Mouse (Mus musculus): ENCODE measurements at regions not wholly inside any gene's neighbourhood (a gene's known extent, or its start where the extent isn't known, plus 50 kb on each side); places are given as distances from the start of the nearest gene placed in this dataset.

DNA sequence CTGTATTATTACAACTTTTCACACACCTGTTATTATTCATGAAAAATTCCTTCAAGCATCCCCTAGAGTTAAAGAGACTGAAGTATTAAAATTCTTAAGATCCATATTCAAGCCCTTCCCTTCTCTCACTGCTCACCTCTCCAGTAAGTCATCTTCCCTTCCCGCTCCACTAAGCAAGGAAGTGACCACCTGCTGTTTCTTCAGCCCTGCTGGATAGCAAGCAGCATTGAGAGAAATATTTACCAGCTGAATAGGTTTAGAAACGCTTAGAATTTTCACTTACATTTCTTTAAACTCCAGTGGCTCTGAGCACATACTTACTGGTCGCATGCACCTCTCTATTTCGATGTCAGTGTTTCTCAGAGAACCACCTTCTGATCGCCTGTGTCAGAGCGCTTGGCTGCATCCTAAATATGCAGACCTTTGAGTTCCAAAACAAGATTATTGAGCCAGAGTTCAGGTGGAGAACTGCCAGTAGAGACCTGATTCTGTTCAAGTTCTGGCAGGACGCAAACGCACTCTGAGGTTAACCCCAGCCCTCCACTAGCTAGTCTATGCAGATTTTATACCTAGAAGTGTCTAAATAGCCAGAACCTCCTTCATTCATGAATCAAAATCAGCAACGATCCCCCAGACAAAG, 314.9 kb downstream of the Mllt3 start:
- no peak overlapping the region for H3K4me3 ChIP-seq (ENCODE audit: low read depth, low read length)
- DNase-seq (ENCODE audit: low spot score) (no peak), ATAC-seq (ENCODE audit: insufficient read depth, low read depth) (no peak)
- H3K4me1 ChIP-seq (ENCODE audit: control insufficient read depth, insufficient read depth): no peaks in the 10 kb centered on the region
- no peaks in the 10 kb centered on the region for H3K9me3 ChIP-seq (replicated peaks; ENCODE audit: control insufficient read depth, low read length)
- TF ChIP-seq CTCF (IDR thresholded peaks at IDR 0.05; ENCODE audit: low read depth) (no peak), EP300 (IDR thresholded peaks at IDR 0.05; ENCODE audit: low read depth) (no peak)
- H3K9ac ChIP-seq (replicated peaks; ENCODE audit: low read depth, low read length): no peak overlapping the region
- no peaks in the 10 kb centered on the region for H3K27me3 ChIP-seq (ENCODE audit: control insufficient read depth, insufficient read depth, low read length)
- H3K36me3 ChIP-seq (replicated peaks; ENCODE audit: control insufficient read depth, insufficient read depth, low read length): no peaks in the 10 kb centered on the region
- H3K4me2 ChIP-seq (ENCODE audit: low read depth, low read length): no peak overlapping the region
- no peak overlapping the region for H3K27ac ChIP-seq (ENCODE audit: low read depth)
- 74% methylated on average over 9 of the region's 9 CpGs for WGBS

DNA sequence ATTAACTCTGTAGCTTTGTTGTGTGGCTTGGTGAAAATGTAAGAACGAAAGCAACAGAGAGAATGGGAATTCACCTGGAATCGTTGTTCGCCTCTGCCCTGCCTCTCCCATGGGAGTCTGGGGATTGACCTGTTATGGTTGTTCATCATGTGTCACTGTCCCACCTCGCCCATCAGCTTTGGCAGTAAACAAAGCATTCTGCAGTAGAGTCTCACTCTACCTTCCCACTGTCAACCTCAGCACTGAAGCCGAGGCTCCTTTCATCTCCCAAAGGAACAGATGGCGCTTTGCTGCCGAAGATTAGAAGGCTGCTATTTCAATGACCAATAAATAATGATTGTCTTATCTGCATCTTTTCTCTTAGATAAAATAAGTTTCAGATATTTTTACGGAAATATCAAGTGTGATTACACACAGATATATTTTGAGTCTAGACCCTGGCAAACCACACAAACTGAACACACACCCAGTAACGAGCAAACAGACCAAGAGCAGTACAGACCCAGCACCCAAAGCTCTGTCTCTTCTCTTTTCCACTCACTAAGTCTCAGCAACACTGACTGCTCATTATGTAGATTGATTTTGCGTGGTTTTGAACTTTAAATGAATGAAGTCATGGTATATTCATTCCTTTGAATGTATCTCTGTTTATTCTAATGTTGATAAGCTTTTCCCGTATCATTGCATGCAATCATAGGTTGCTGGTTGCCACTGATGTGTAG, 317.8 kb downstream of the Mllt3 start:
- no peaks in the 10 kb centered on the region for H3K36me3 ChIP-seq (replicated peaks; ENCODE audit: control insufficient read depth, insufficient read depth, low read length)

DNA sequence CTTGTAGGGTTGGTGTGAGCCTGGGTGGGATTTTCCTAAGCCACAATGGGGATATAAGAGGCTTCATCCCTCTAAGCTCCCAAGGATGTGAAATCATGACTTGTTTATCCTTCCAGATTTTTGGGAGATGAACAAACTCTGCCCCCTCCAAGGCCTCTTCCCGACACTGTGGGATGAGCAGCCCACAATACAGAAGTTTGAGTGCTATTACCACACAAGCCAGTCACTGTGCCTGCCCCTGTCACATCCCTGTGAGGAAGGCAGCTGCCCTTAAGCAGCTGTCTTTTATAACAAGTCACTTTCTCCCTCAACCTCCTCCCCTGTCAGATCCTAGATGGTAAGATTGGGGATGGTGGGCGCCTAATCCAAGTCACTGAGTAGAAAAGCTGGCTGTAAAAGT, 320.5 kb downstream of the Mllt3 start:
- DNase-seq (ENCODE audit: low spot score): no peak
- TF ChIP-seq EP300 (IDR thresholded peaks at IDR 0.05; ENCODE audit: low read depth): no peak
- TF ChIP-seq CTCF (IDR thresholded peaks at IDR 0.05; ENCODE audit: low read depth): no peak
- Histone ChIP-seq H3K27ac (ENCODE audit: low read depth) (no peak overlapping the region), H3K9ac (replicated peaks; ENCODE audit: low read depth, low read length) (no peak overlapping the region), H3K27me3 (ENCODE audit: control insufficient read depth, insufficient read depth, low read length) (no peaks in the 10 kb centered on the region), H3K4me2 (ENCODE audit: low read depth, low read length) (no peak overlapping the region), H3K9me3 (replicated peaks; ENCODE audit: control insufficient read depth, low read length) (no peaks in the 10 kb centered on the region), H3K36me3 (replicated peaks; ENCODE audit: control insufficient read depth, insufficient read depth, low read length) (no peaks in the 10 kb centered on the region), H3K4me1 (ENCODE audit: control insufficient read depth, insufficient read depth) (no peaks in the 10 kb centered on the region), H3K4me3 (ENCODE audit: low read depth, low read length) (no peak overlapping the region)
- WGBS: 73% methylated on average over 2 of the region's 2 CpGs
- no peak for ATAC-seq (ENCODE audit: insufficient read depth, low read depth)

More for the DNA sequence above, 317.8 kb downstream of the Mllt3 start:
- Histone ChIP-seq H3K27ac (ENCODE audit: low read depth) (no peak overlapping the region), H3K4me1 (ENCODE audit: control insufficient read depth, insufficient read depth) (no peaks in the 10 kb centered on the region), H3K4me3 (ENCODE audit: low read depth, low read length) (no peak overlapping the region), H3K9me3 (replicated peaks; ENCODE audit: control insufficient read depth, low read length) (no peaks in the 10 kb centered on the region), H3K4me2 (ENCODE audit: low read depth, low read length) (no peak overlapping the region), H3K9ac (replicated peaks; ENCODE audit: low read depth, low read length) (no peak overlapping the region), H3K27me3 (ENCODE audit: control insufficient read depth, insufficient read depth, low read length) (no peaks in the 10 kb centered on the region)
- DNase-seq (ENCODE audit: low spot score) (no peak), ATAC-seq (ENCODE audit: insufficient read depth, low read depth) (no peak)
- TF ChIP-seq EP300 (IDR thresholded peaks at IDR 0.05; ENCODE audit: low read depth) (no peak), CTCF (IDR thresholded peaks at IDR 0.05; ENCODE audit: low read depth) (no peak)
- WGBS: 67% methylated on average over 11 of the region's 11 CpGs

DNA sequence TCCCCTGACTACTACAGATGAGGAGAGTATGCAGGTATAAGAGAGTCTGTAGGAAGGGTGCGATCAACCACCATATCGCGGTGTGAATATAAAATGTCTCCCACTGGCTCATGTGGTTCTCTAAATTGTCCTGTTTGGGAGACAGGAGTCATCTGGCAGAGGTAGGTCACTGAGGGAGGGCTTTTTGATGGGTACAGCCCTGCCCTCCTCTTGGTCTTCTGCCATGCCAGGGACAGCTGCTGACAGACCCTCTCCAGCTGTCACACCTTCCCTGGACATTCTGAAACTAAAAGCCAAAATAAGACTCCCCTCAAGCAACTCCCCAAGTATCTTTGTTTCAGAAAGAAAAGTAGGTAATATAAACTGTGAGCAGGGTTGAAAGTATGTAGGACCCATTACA, 320.9 kb downstream of the Mllt3 start:
- 84% methylated on average over 3 of the region's 3 CpGs for WGBS
- Histone ChIP-seq H3K9me3 (replicated peaks; ENCODE audit: control insufficient read depth, low read length) (no peaks in the 10 kb centered on the region), H3K36me3 (replicated peaks; ENCODE audit: control insufficient read depth, insufficient read depth, low read length) (no peaks in the 10 kb centered on the region), H3K4me2 (ENCODE audit: low read depth, low read length) (no peak overlapping the region), H3K27ac (ENCODE audit: low read depth) (no peak overlapping the region), H3K9ac (replicated peaks; ENCODE audit: low read depth, low read length) (no peak overlapping the region), H3K4me1 (ENCODE audit: control insufficient read depth, insufficient read depth) (no peaks in the 10 kb centered on the region), H3K4me3 (ENCODE audit: low read depth, low read length) (no peak overlapping the region), H3K27me3 (ENCODE audit: control insufficient read depth, insufficient read depth, low read length) (no peaks in the 10 kb centered on the region)
- no peak for DNase-seq (ENCODE audit: low spot score)
- no peak for ATAC-seq (ENCODE audit: insufficient read depth, low read depth)
- no peak for TF ChIP-seq CTCF (IDR thresholded peaks at IDR 0.05; ENCODE audit: low read depth)
- TF ChIP-seq EP300 (IDR thresholded peaks at IDR 0.05; ENCODE audit: low read depth): no peak

DNA sequence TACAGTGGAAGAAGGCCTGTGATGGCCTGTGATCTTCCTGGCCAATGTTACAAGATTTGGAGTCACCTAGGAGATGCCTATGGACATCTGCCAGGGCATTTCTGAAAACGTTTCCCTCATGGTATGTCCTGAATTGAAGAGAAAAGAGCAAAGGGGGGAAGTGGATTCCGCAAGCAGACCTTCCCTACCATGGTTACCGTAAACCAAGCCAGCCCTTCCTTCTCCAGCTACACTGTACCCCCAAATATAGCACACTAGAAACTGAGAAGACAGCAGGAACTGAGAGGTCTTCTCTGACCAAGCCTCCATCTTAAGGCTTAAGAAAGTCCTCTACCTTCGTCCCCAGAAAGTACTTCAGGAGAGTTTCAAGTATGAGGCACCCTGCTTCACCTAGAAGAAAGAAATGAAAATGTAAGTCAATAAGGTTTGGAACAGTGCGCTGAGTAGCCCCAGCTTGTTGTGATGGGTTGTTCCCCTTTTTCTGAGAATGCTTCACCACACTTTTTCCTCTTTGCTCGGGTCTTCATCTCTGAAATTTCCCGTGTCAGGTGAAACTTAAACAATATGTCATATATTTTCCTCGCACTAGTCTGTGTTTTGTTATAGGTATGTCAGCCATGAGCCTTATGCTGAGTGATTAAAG, 321.9 kb downstream of the Mllt3 start:
- DNase-seq (ENCODE audit: low spot score): no peak
- ATAC-seq (ENCODE audit: insufficient read depth, low read depth): no peak
- Histone ChIP-seq H3K4me2 (ENCODE audit: low read depth, low read length) (no peak overlapping the region), H3K36me3 (replicated peaks; ENCODE audit: control insufficient read depth, insufficient read depth, low read length) (no peaks in the 10 kb centered on the region), H3K9ac (replicated peaks; ENCODE audit: low read depth, low read length) (no peak overlapping the region), H3K4me1 (ENCODE audit: control insufficient read depth, insufficient read depth) (no peaks in the 10 kb centered on the region), H3K27me3 (ENCODE audit: control insufficient read depth, insufficient read depth, low read length) (no peaks in the 10 kb centered on the region), H3K4me3 (ENCODE audit: low read depth, low read length) (no peak overlapping the region), H3K9me3 (replicated peaks; ENCODE audit: control insufficient read depth, low read length) (no peaks in the 10 kb centered on the region), H3K27ac (ENCODE audit: low read depth) (no peak overlapping the region)
- 88% methylated on average over 8 of the region's 8 CpGs for WGBS
- TF ChIP-seq EP300 (IDR thresholded peaks at IDR 0.05; ENCODE audit: low read depth) (no peak), CTCF (IDR thresholded peaks at IDR 0.05; ENCODE audit: low read depth) (no peak)
